Mouse (Mus musculus): ENCODE data around the gene Syndig1. TPM values are rescaled to one million over a fixed set of nuclear protein-coding genes. Genes with fewer than 3 reads are reported as not detected.
A peak's percentile ranks its signal among the peaks of the same experiment; 100 is the strongest.

The Syndig1 gene
- polyA plus RNA-seq (2015; fragmentation: Nextera tagmentation; extraction: Ambion mirVana) = 4.2 and 6.1 TPM in 2 replicates

- no peak for ATAC-seq (ENCODE audit: insufficient number of reproducible peaks, insufficient read depth, low FRiP score, low TSS enrichment, low read depth)
- Histone ChIP-seq H3K36me3 (no peaks in the 10 kb centered on the region), H3K27me3 (peaks cover 63% of the 10 kb centered on the region), H3K4me1 (peaks cover 21% of the 10 kb centered on the region), H3K27ac (no peak within 1 kb of the TSS), H3K4me3 (peak within 1 kb of the TSS; percentile 58), H3K4me2 (peak within 1 kb of the TSS; percentile 98), H3K9ac (no peak within 1 kb of the TSS), H3K9me3 (no peaks in the 10 kb centered on the region)
- 85% methylated on average over 2 of the region's 2 CpGs for WGBS
Observed at GRCm38 (mm10) chr2:149828911-149829310, at the start of gene Syndig1. Gene Syndig1 (plus strand): TSS chr2:149829211.

- 2% methylated on average over 3 of the region's 3 CpGs for WGBS
- Histone ChIP-seq H3K9me3 (no peaks in the 10 kb centered on the region), H3K27me3 (no peaks in the 10 kb centered on the region), H3K4me1 (no peaks in the 10 kb centered on the region), H3K4me3 (no peak overlapping the region), H3K9ac (no peak overlapping the region), H3K4me2 (no peak overlapping the region), H3K27ac (no peak overlapping the region), H3K36me3 (no peaks in the 10 kb centered on the region)
- ATAC-seq (ENCODE audit: insufficient number of reproducible peaks, insufficient read depth, low FRiP score, low TSS enrichment, low read depth) = peak; percentile 62; the same call in 1 of the 2 replicates
Observed at GRCm38 (mm10) chr2:149798613-149799012, 30.4 kb upstream of the Syndig1 start.

GRCm38 (mm10) chr2:149804599-149805140, 24.3 kb upstream of the Syndig1 start:
- H3K36me3 ChIP-seq = no peaks in the 10 kb centered on the region
- WGBS = 84% methylated on average over 3 of the region's 3 CpGs
- no peaks in the 10 kb centered on the region for H3K4me1 ChIP-seq
- H3K4me3 ChIP-seq = no peak overlapping the region
- no peaks in the 10 kb centered on the region for H3K9me3 ChIP-seq
- H3K9ac ChIP-seq = no peak overlapping the region
- no peak; the same call in 1 of the 2 replicates for ATAC-seq (ENCODE audit: insufficient number of reproducible peaks, insufficient read depth, low FRiP score, low TSS enrichment, low read depth)
- no peak overlapping the region for H3K4me2 ChIP-seq
- H3K27ac ChIP-seq = no peak overlapping the region
- no peaks in the 10 kb centered on the region for H3K27me3 ChIP-seq

- no peak overlapping the region for H3K4me2 ChIP-seq
- no peaks in the 10 kb centered on the region for H3K36me3 ChIP-seq
- no peaks in the 10 kb centered on the region for H3K4me1 ChIP-seq
- no peaks in the 10 kb centered on the region for H3K27me3 ChIP-seq
- ATAC-seq (ENCODE audit: insufficient number of reproducible peaks, insufficient read depth, low FRiP score, low TSS enrichment, low read depth) = no peak
- H3K4me3 ChIP-seq = no peak overlapping the region
- no peak overlapping the region for H3K27ac ChIP-seq
- 85% methylated on average over 2 of the region's 2 CpGs for WGBS
- no peaks in the 10 kb centered on the region for H3K9me3 ChIP-seq
- no peak overlapping the region for H3K9ac ChIP-seq
Observed at GRCm38 (mm10) chr2:149805256-149805655, 23.8 kb upstream of the Syndig1 start.

GRCm38 (mm10) chr2:149812899-149813298, 16.1 kb upstream of the Syndig1 start:
- ATAC-seq (ENCODE audit: insufficient number of reproducible peaks, insufficient read depth, low FRiP score, low TSS enrichment, low read depth) = no peak

GRCm38 (mm10) chr2:149818395-149818794, 10.6 kb upstream of the Syndig1 start:
- H3K4me3 ChIP-seq = no peak overlapping the region
- no peak overlapping the region for H3K27ac ChIP-seq
- H3K4me2 ChIP-seq = no peak overlapping the region
- WGBS = 73% methylated on average over 3 of the region's 3 CpGs
- H3K9ac ChIP-seq = no peak overlapping the region
- H3K4me1 ChIP-seq = no peaks in the 10 kb centered on the region
- no peak for ATAC-seq (ENCODE audit: insufficient number of reproducible peaks, insufficient read depth, low FRiP score, low TSS enrichment, low read depth)
- H3K36me3 ChIP-seq = no peaks in the 10 kb centered on the region
- no peaks in the 10 kb centered on the region for H3K9me3 ChIP-seq
- no peaks in the 10 kb centered on the region for H3K27me3 ChIP-seq

More at GRCm38 (mm10) chr2:149812899-149813298, 16.1 kb upstream of the Syndig1 start:
- 74% methylated on average over 2 of the region's 2 CpGs for WGBS
- no peaks in the 10 kb centered on the region for H3K27me3 ChIP-seq
- no peaks in the 10 kb centered on the region for H3K36me3 ChIP-seq
- no peaks in the 10 kb centered on the region for H3K4me1 ChIP-seq
- H3K4me3 ChIP-seq = no peak overlapping the region
- H3K9ac ChIP-seq = no peak overlapping the region
- no peaks in the 10 kb centered on the region for H3K9me3 ChIP-seq
- H3K4me2 ChIP-seq = no peak overlapping the region
- no peak overlapping the region for H3K27ac ChIP-seq

GRCm38 (mm10) chr2:149819751-149820150, 9.3 kb upstream of the Syndig1 start:
- H3K9ac ChIP-seq = no peak overlapping the region
- H3K4me1 ChIP-seq = no peaks in the 10 kb centered on the region
- WGBS = 84% methylated on average over 3 of the region's 3 CpGs
- no peak for ATAC-seq (ENCODE audit: insufficient number of reproducible peaks, insufficient read depth, low FRiP score, low TSS enrichment, low read depth)
- H3K9me3 ChIP-seq = no peaks in the 10 kb centered on the region
- H3K4me2 ChIP-seq = no peak overlapping the region
- H3K27me3 ChIP-seq = no peaks in the 10 kb centered on the region
- no peaks in the 10 kb centered on the region for H3K36me3 ChIP-seq
- no peak overlapping the region for H3K4me3 ChIP-seq
- H3K27ac ChIP-seq = no peak overlapping the region

GRCm38 (mm10) chr2:149820201-149820600, 8.8 kb upstream of the Syndig1 start:
- ATAC-seq (ENCODE audit: insufficient number of reproducible peaks, insufficient read depth, low FRiP score, low TSS enrichment, low read depth) = no peak

GRCm38 (mm10) chr2:149829955-149830535, 1.0 kb downstream of the Syndig1 start:
- ATAC-seq (ENCODE audit: insufficient number of reproducible peaks, insufficient read depth, low FRiP score, low TSS enrichment, low read depth) = 0 out of 2 replicates have a peak, but pooled peaks have one; percentile 32
- Histone ChIP-seq H3K4me1 (peaks cover 21% of the 10 kb centered on the region), H3K4me2 (peak overlapping the region; percentile 98), H3K4me3 (peak overlapping the region; percentile 58), H3K36me3 (no peaks in the 10 kb centered on the region), H3K9me3 (no peaks in the 10 kb centered on the region), H3K27me3 (peaks cover 69% of the 10 kb centered on the region), H3K27ac (no peak overlapping the region), H3K9ac (peak overlapping the region; percentile 67)
- 1% methylated on average over 26 of the region's 26 CpGs for WGBS

More at GRCm38 (mm10) chr2:149820201-149820600, 8.8 kb upstream of the Syndig1 start:
- no peak overlapping the region for H3K27ac ChIP-seq
- H3K4me2 ChIP-seq = no peak overlapping the region
- no peak overlapping the region for H3K9ac ChIP-seq
- WGBS = 29% methylated on average over 2 of the region's 2 CpGs
- no peaks in the 10 kb centered on the region for H3K36me3 ChIP-seq
- no peak overlapping the region for H3K4me3 ChIP-seq
- no peaks in the 10 kb centered on the region for H3K4me1 ChIP-seq
- H3K27me3 ChIP-seq = no peaks in the 10 kb centered on the region
- no peaks in the 10 kb centered on the region for H3K9me3 ChIP-seq

GRCm38 (mm10) chr2:149830536-149831458, 1.8 kb downstream of the Syndig1 start, which contains the start of gene C530025M09Rik:
Gene C530025M09Rik (minus strand): TSS chr2:149831213.
- Histone ChIP-seq H3K9ac (peak within 1 kb of the TSS; percentile 67), H3K36me3 (no peaks in the 10 kb centered on the region), H3K4me2 (peak within 1 kb of the TSS; percentile 98), H3K4me3 (peak within 1 kb of the TSS; percentile 58), H3K9me3 (no peaks in the 10 kb centered on the region), H3K4me1 (peaks cover 21% of the 10 kb centered on the region), H3K27ac (no peak within 1 kb of the TSS), H3K27me3 (peaks cover 69% of the 10 kb centered on the region)
- peak; percentile 56 for ATAC-seq (ENCODE audit: insufficient number of reproducible peaks, insufficient read depth, low FRiP score, low TSS enrichment, low read depth)
- under 1% methylated on average over 81 of the region's 82 CpGs for WGBS

- Histone ChIP-seq H3K4me2 (peak overlapping the region; percentile 98), H3K27ac (no peak overlapping the region), H3K4me3 (peak overlapping the region; percentile 58), H3K9me3 (no peaks in the 10 kb centered on the region), H3K36me3 (no peaks in the 10 kb centered on the region), H3K27me3 (peaks cover 64% of the 10 kb centered on the region), H3K4me1 (peaks cover 21% of the 10 kb centered on the region), H3K9ac (peak overlapping the region; percentile 67)
- ATAC-seq (ENCODE audit: insufficient number of reproducible peaks, insufficient read depth, low FRiP score, low TSS enrichment, low read depth) = no peak
- under 1% methylated on average over 29 of the region's 29 CpGs for WGBS
Observed at GRCm38 (mm10) chr2:149831459-149832245, 2.6 kb downstream of the Syndig1 start.

Data from embryonic facial prominence, embryonic 13.5 days (tissue).